Mouse (Mus musculus) monocyte, adult 2 months (primary cell): ENCODE data around the gene Pter.
A peak's percentile ranks its signal among the peaks of the same experiment; 100 is the strongest.

ENCODE experiments used
- DNase-seq, 2 experiments: peaks; one replicate each; pipeline ENCODE4 v3.0.0; 2022; ENCODE audit warnings: low spot score in 2 of 2, low read depth in 1 of 2

Gene Pter

GRCm38 (mm10) chr2:12923804-12924591 lies at the start of gene Pter:
TSS of gene Pter (plus strand) at chr2:12924041.
- peak; percentile 48 to 57 for DNase-seq

- DNase-seq = no peak
Measured at GRCm38 (mm10) chr2:12874232-12874631, 49.6 kb upstream of the Pter start.

- no peak for DNase-seq
Measured at GRCm38 (mm10) chr2:12879492-12879891, 44.3 kb upstream of the Pter start.

GRCm38 (mm10) chr2:12881009-12881408 lies 42.8 kb upstream of the Pter start:
- no peak for DNase-seq

GRCm38 (mm10) chr2:12883276-12883914 lies 40.4 kb upstream of the Pter start:
- DNase-seq = no peak

GRCm38 (mm10) chr2:12887015-12887414 lies 36.8 kb upstream of the Pter start:
- DNase-seq = no peak

GRCm38 (mm10) chr2:12905786-12906185 lies 18.1 kb upstream of the Pter start:
- DNase-seq = no peak

GRCm38 (mm10) chr2:12925643-12926042 lies 1.8 kb downstream of the Pter start:
- DNase-seq = no peak

GRCm38 (mm10) chr2:12930338-12930737 lies 6.5 kb downstream of the Pter start:
- DNase-seq = no peak

GRCm38 (mm10) chr2:12933905-12934304 lies 10.1 kb downstream of the Pter start:
- no peak for DNase-seq

GRCm38 (mm10) chr2:12935286-12935685 lies 11.4 kb downstream of the Pter start:
- DNase-seq = no peak

GRCm38 (mm10) chr2:12937461-12938217 lies 13.8 kb downstream of the Pter start:
- no peak for DNase-seq

GRCm38 (mm10) chr2:12938641-12939040 lies 14.8 kb downstream of the Pter start:
- DNase-seq = no peak

- no peak for DNase-seq
Measured at GRCm38 (mm10) chr2:12956703-12957424, 33.0 kb downstream of the Pter start.

GRCm38 (mm10) chr2:12970049-12970724 lies 46.3 kb downstream of the Pter start:
- DNase-seq = no peak

GRCm38 (mm10) chr2:12973752-12974151 lies 49.9 kb downstream of the Pter start:
- DNase-seq = no peak

GRCm38 (mm10) chr2:12977367-12977766 lies 53.5 kb downstream of the Pter start:
- no peak for DNase-seq

GRCm38 (mm10) chr2:12978771-12979170 lies 54.9 kb downstream of the Pter start:
- no peak for DNase-seq

- no peak for DNase-seq
Measured at GRCm38 (mm10) chr2:12984901-12985732, 61.3 kb downstream of the Pter start.

- no peak for DNase-seq
Measured at GRCm38 (mm10) chr2:13000026-13000425, 76.2 kb downstream of the Pter start.
